Mouse (Mus musculus): ENCODE data around the gene Actr2. TPM values are rescaled to one million over a fixed set of nuclear protein-coding genes. Genes with fewer than 3 reads are reported as not detected.
"Not testable (repeated sequence)": the region's sequence is repeated elsewhere in the genome, so short reads cannot be mapped to it uniquely, and the experiment has no call there.

Gene Actr2
- polyA plus RNA-seq, 1 experiment, result 335 TPM

GRCm38 (mm10) chr11:20086306-20086705 lies 26.4 kb downstream of the Actr2 start:
- TF ChIP-seq POLR2A (IDR thresholded peaks at IDR 0.05; ENCODE audit: insufficient read depth, low read depth, low read length) (no peak), CTCF (IDR thresholded peaks at IDR 0.05; ENCODE audit: insufficient read depth, low read depth, low read length) (no peak)
- no peaks in the 10 kb centered on the region for H3K4me1 ChIP-seq (ENCODE audit: control insufficient read depth, insufficient read depth, low read length)
- no peak overlapping the region for H3K27ac ChIP-seq (ENCODE audit: insufficient read depth, low read depth, low read length)
- H3K4me3 ChIP-seq (ENCODE audit: insufficient read depth, low read depth, low read length), result no peak overlapping the region

DNA sequence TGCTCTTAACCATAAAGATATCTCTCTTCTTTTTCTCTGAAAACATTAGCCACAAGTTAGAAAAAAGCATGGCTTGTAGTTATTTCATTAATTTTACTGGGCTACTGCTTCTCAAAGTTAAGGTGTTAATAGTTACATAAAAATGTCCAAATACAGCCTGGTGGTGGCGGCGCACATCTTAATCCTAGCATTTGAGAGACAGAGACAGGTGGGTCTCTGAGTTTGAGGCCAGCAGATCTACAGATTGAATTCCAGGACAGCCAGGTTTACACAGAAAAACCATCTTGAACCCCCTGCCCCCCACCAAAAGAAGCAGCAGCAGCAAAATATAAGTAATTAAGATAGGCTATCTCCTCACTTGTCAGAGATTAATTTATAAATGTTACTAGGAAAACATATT lies 27.1 kb downstream of the Actr2 start:
- H3K4me1 ChIP-seq (ENCODE audit: control insufficient read depth, insufficient read depth, low read length), result no peaks in the 10 kb centered on the region
- H3K27ac ChIP-seq (ENCODE audit: insufficient read depth, low read depth, low read length), result no peak overlapping the region
- no peak for TF ChIP-seq POLR2A (IDR thresholded peaks at IDR 0.05; ENCODE audit: insufficient read depth, low read depth, low read length)
- no peak for TF ChIP-seq CTCF (IDR thresholded peaks at IDR 0.05; ENCODE audit: insufficient read depth, low read depth, low read length)
- 97% methylated on average over 2 of the region's 2 CpGs for WGBS
- no peak overlapping the region for H3K4me3 ChIP-seq (ENCODE audit: insufficient read depth, low read depth, low read length)

GRCm38 (mm10) chr11:20075415-20075814 lies 37.3 kb downstream of the Actr2 start:
- Histone ChIP-seq H3K27ac (ENCODE audit: insufficient read depth, low read depth, low read length) (no peak overlapping the region), H3K4me1 (ENCODE audit: control insufficient read depth, insufficient read depth, low read length) (no peaks in the 10 kb centered on the region), H3K4me3 (ENCODE audit: insufficient read depth, low read depth, low read length) (no peak overlapping the region)
- WGBS, result 27% methylated on average over 1 of the region's 1 CpGs
- TF ChIP-seq POLR2A (IDR thresholded peaks at IDR 0.05; ENCODE audit: insufficient read depth, low read depth, low read length) (no peak), CTCF (IDR thresholded peaks at IDR 0.05; ENCODE audit: insufficient read depth, low read depth, low read length) (no peak)

- 88% methylated on average over 5 of the region's 5 CpGs for WGBS
- no peak overlapping the region for H3K27ac ChIP-seq (ENCODE audit: insufficient read depth, low read depth, low read length)
- H3K4me1 ChIP-seq (ENCODE audit: control insufficient read depth, insufficient read depth, low read length), result no peaks in the 10 kb centered on the region
- no peak overlapping the region for H3K4me3 ChIP-seq (ENCODE audit: insufficient read depth, low read depth, low read length)
- TF ChIP-seq POLR2A (IDR thresholded peaks at IDR 0.05; ENCODE audit: insufficient read depth, low read depth, low read length), result no peak
- TF ChIP-seq CTCF (IDR thresholded peaks at IDR 0.05; ENCODE audit: insufficient read depth, low read depth, low read length), result no peak
Measured at GRCm38 (mm10) chr11:20072826-20073225, 39.9 kb downstream of the Actr2 start.

DNA sequence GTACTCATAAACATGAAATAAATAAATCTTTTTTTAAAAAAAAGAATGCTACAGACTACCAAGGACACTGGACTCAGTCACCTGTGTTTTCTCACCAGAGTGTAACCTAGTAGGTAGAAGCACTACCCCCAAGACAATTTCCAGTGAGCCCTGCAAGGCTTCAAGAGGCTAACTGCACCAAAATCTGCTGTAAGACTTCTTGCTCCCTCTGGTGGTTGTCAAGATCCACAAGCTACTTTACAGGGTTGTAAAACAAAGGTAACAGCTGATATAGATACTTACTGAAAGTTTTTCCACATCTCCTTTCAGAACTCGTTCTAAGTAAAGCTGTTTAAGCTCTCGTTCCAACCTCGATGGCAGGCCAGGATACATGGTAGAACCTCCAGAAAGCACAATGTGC lies 40.5 kb downstream of the Actr2 start:
- Histone ChIP-seq H3K4me1 (ENCODE audit: control insufficient read depth, insufficient read depth, low read length) (no peaks in the 10 kb centered on the region), H3K27ac (ENCODE audit: insufficient read depth, low read depth, low read length) (no peak overlapping the region), H3K4me3 (ENCODE audit: insufficient read depth, low read depth, low read length) (no peak overlapping the region)
- WGBS, result 29% methylated on average over 3 of the region's 3 CpGs
- TF ChIP-seq CTCF (IDR thresholded peaks at IDR 0.05; ENCODE audit: insufficient read depth, low read depth, low read length), result no peak
- no peak for TF ChIP-seq POLR2A (IDR thresholded peaks at IDR 0.05; ENCODE audit: insufficient read depth, low read depth, low read length)

DNA sequence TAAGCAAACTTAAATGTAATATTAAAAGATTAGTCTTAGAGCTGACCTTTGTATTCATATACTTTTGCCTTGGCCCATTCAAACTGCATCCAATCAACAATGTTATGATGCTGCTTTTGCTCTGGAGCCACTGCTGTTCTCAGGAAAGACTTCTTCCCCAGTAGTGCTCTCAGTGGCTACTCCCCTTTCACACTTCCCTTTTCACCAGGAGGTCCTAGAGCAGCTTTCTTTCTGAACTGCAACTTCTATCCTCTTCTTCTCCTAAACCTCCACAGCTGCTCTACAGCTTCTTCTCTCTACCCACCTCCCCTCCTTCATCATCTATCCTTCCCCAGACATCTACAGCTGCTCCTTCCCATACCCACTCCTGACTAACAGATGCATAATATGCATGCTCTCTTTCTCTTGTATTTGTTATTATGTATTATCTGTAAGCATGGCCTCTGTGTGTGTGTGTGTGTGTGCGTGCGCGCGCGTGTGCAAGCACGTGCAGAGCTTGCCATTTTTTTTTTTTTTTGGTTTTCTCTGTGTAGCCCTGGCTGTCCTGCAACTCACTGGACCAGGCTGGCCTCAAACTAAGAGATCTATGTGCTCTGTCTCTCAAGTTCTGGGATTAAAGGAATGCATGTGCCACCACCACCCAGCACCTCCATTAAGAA lies 44.2 kb downstream of the Actr2 start:
- Histone ChIP-seq H3K4me3 (ENCODE audit: insufficient read depth, low read depth, low read length) (no peak overlapping the region), H3K4me1 (ENCODE audit: control insufficient read depth, insufficient read depth, low read length) (no peaks in the 10 kb centered on the region), H3K27ac (ENCODE audit: insufficient read depth, low read depth, low read length) (no peak overlapping the region)
- TF ChIP-seq POLR2A (IDR thresholded peaks at IDR 0.05; ENCODE audit: insufficient read depth, low read depth, low read length) (no peak), CTCF (IDR thresholded peaks at IDR 0.05; ENCODE audit: insufficient read depth, low read depth, low read length) (no peak)
- 88% methylated on average over 6 of the region's 6 CpGs for WGBS

GRCm38 (mm10) chr11:20067521-20067920 lies 45.2 kb downstream of the Actr2 start:
- TF ChIP-seq CTCF (IDR thresholded peaks at IDR 0.05; ENCODE audit: insufficient read depth, low read depth, low read length) (no peak), POLR2A (IDR thresholded peaks at IDR 0.05; ENCODE audit: insufficient read depth, low read depth, low read length) (no peak)
- no peak overlapping the region for H3K4me3 ChIP-seq (ENCODE audit: insufficient read depth, low read depth, low read length)
- H3K4me1 ChIP-seq (ENCODE audit: control insufficient read depth, insufficient read depth, low read length), result no peaks in the 10 kb centered on the region
- 27% methylated on average over 1 of the region's 1 CpGs for WGBS
- H3K27ac ChIP-seq (ENCODE audit: insufficient read depth, low read depth, low read length), result no peak overlapping the region

DNA sequence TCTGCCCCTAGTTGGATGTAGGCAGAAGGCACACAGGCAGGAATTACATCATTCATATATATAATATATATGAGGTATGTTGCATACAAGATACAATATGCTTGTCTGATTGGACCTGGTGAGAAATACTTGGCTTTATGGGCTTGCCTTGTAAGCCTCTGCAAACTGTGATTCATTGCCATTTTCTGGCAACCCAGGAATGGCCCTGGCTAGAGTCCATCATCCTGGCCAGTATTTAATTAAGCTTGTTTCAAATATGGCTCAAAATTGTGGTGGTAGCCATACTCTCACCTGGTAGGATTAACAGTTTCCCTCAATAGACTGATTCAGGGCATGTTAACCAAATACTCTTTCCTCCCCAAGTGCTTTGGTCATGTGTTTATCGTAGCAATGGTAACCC lies 46.6 kb downstream of the Actr2 start:
- TF ChIP-seq POLR2A (IDR thresholded peaks at IDR 0.05; ENCODE audit: insufficient read depth, low read depth, low read length) (no peak), CTCF (IDR thresholded peaks at IDR 0.05; ENCODE audit: insufficient read depth, low read depth, low read length) (no peak)
- 44% methylated on average over 1 of the region's 1 CpGs for WGBS
- no peak overlapping the region for H3K4me3 ChIP-seq (ENCODE audit: insufficient read depth, low read depth, low read length)
- H3K4me1 ChIP-seq (ENCODE audit: control insufficient read depth, insufficient read depth, low read length), result no peaks in the 10 kb centered on the region
- H3K27ac ChIP-seq (ENCODE audit: insufficient read depth, low read depth, low read length), result no peak overlapping the region

- TF ChIP-seq POLR2A (IDR thresholded peaks at IDR 0.05; ENCODE audit: insufficient read depth, low read depth, low read length) (no peak), CTCF (IDR thresholded peaks at IDR 0.05; ENCODE audit: insufficient read depth, low read depth, low read length) (no peak)
Measured at GRCm38 (mm10) chr11:20064926-20065325, 47.8 kb downstream of the Actr2 start.

GRCm38 (mm10) chr11:20064086-20064485 lies 48.6 kb downstream of the Actr2 start:
- WGBS, result 22% methylated on average over 2 of the region's 2 CpGs
- H3K27ac ChIP-seq (ENCODE audit: insufficient read depth, low read depth, low read length); H3K4me3 ChIP-seq (ENCODE audit: insufficient read depth, low read depth, low read length); H3K4me1 ChIP-seq (ENCODE audit: control insufficient read depth, insufficient read depth, low read length): not testable (repeated sequence)

More at GRCm38 (mm10) chr11:20064926-20065325, 47.8 kb downstream of the Actr2 start:
- Histone ChIP-seq H3K4me1 (ENCODE audit: control insufficient read depth, insufficient read depth, low read length) (no peaks in the 10 kb centered on the region), H3K27ac (ENCODE audit: insufficient read depth, low read depth, low read length) (no peak overlapping the region), H3K4me3 (ENCODE audit: insufficient read depth, low read depth, low read length) (no peak overlapping the region)
- WGBS, result 93% methylated on average over 2 of the region's 2 CpGs

- not testable (repeated sequence) for H3K4me1 ChIP-seq (ENCODE audit: control insufficient read depth, insufficient read depth, low read length); H3K4me3 ChIP-seq (ENCODE audit: insufficient read depth, low read depth, low read length); H3K27ac ChIP-seq (ENCODE audit: insufficient read depth, low read depth, low read length)
- WGBS, result 79% methylated on average over 9 of the region's 9 CpGs
Measured at GRCm38 (mm10) chr11:20062801-20063200, 49.9 kb downstream of the Actr2 start.
